8 mouse cellular contexts compared by ENCODE assay signal in genomic region chr11:51658705-51659104, GRCm38 (mm10). TPM values are rescaled to one million over a fixed set of nuclear protein-coding genes. Genes with fewer than 3 reads are reported as not detected.
DNase-seq lines count a peak whose midpoint lies in the region; ATAC-seq lines count a peak whose summit lies in the region.

No protein-coding gene starts in this region.

- H3K4me1 ChIP-seq in neural tube, embryonic 13.5 days (replicated peaks), result peaks cover 12% of the 10 kb centered on the region

- H3K9me3 ChIP-seq in neural tube, embryonic 13.5 days, result no peaks in the 10 kb centered on the region

- H3K4me2 ChIP-seq in neural tube, embryonic 13.5 days, result no peak overlapping the region

- DNase-seq in adrenal gland, adult (ENCODE audit: inconsistent age in 2 of 2, low spot score in 1 of 2), result peak; percentile 62 to 76
- DNase-seq in adrenal gland, postnatal 4 days (ENCODE audit: low spot score in 2 of 2), result no peak
- DNase-seq in neural tube, embryonic 10.5 days (ENCODE audit: extremely low spot score, low spot score), result no peak
- DNase-seq in kidney, adult 18-20 months, result peak; percentile 85
- no peak for DNase-seq in spleen, postnatal 36 days (ENCODE audit: low spot score in 2 of 2)
- DNase-seq in layer of hippocampus, adult 18-20 months (ENCODE audit: low spot score in 2 of 2), result no peak

- H3K36me3 ChIP-seq in neural tube, embryonic 13.5 days, result no peaks in the 10 kb centered on the region

- 50% methylated on average over 6 of the region's 6 CpGs for WGBS in neural tube, embryonic 13.5 days

- H3K4me3 ChIP-seq in neural tube, embryonic 13.5 days, result no peak overlapping the region

- peak; percentile 82 for ATAC-seq in neural tube, embryonic 13.5 days (ENCODE audit: low read depth)
- peak; percentile 43; the same call in 1 of the 2 replicates for ATAC-seq in megakaryocyte, adult 5-6 weeks (ENCODE audit: poor library complexity, severe bottlenecking)

- H3K27ac ChIP-seq in neural tube, embryonic 13.5 days (replicated peaks), result peak overlapping the region; percentile 57

- no peak overlapping the region for H3K9ac ChIP-seq in neural tube, embryonic 13.5 days

- H3K27me3 ChIP-seq in neural tube, embryonic 13.5 days, result no peaks in the 10 kb centered on the region

RNA-seq across cellular contexts. Expression of gene D930048N14Rik, which starts 8.0 kb away (rescaled TPM):
- 1 to 10 TPM; 3.5 to 4.1 TPM for total RNA-seq in adrenal gland, postnatal 4 days (2021)
- polyA plus RNA-seq in neural tube, embryonic 13.5 days (2015; fragmentation: Nextera tagmentation; extraction: Ambion mirVana), result 0.64 and 0.96 TPM in 2 replicates
- 0.33 and 0.43 TPM in 2 replicates for total RNA-seq in megakaryocyte, adult 5-6 weeks (2015)
- 0.26 TPM in 1 of 2 replicates, not detected in the other for total RNA-seq in megakaryocyte, adult 5-6 weeks (2017)
- 1 to 10 TPM; 1.4 to 1.9 TPM for total RNA-seq in layer of hippocampus, adult 18-20 months (2021)

RNA-seq across cellular contexts. Expression of gene N4bp3, which starts 8.1 kb away (rescaled TPM):
- total RNA-seq in adrenal gland, postnatal 4 days (2021), result 10 to 100 TPM; 19.8 to 26.5 TPM
- polyA plus RNA-seq in neural tube, embryonic 13.5 days (2015; fragmentation: Nextera tagmentation; extraction: Ambion mirVana), result 14.1 and 15.2 TPM in 2 replicates
- total RNA-seq in megakaryocyte, adult 5-6 weeks (2015), result 0.80 and 1.3 TPM in 2 replicates
- total RNA-seq in megakaryocyte, adult 5-6 weeks (2017), result 0.45 and 2.9 TPM in 2 replicates
- 10 to 100 TPM; 14.5 to 18.4 TPM for total RNA-seq in layer of hippocampus, adult 18-20 months (2021)

RNA-seq across cellular contexts. Expression of gene Rmnd5b, which starts 23.0 kb away (rescaled TPM):
- total RNA-seq in adrenal gland, postnatal 4 days (2021), result 10 to 100 TPM; 41.5 to 50.0 TPM
- 71.8 and 74.5 TPM in 2 replicates for polyA plus RNA-seq in neural tube, embryonic 13.5 days (2015; fragmentation: Nextera tagmentation; extraction: Ambion mirVana)
- total RNA-seq in megakaryocyte, adult 5-6 weeks (2015), result 50.8 and 63.1 TPM in 2 replicates
- total RNA-seq in megakaryocyte, adult 5-6 weeks (2017), result 19.2 and 35.5 TPM in 2 replicates
- 10 to 100 TPM; 54.3 to 63.1 TPM for total RNA-seq in layer of hippocampus, adult 18-20 months (2021)

RNA-seq across cellular contexts. Expression of gene 0610009B22Rik, which starts 30.0 kb away (rescaled TPM):
- total RNA-seq in adrenal gland, postnatal 4 days (2021), result 10 to 100 TPM; 44.8 to 45.4 TPM
- 125 and 136 TPM in 2 replicates for polyA plus RNA-seq in neural tube, embryonic 13.5 days (2015; fragmentation: Nextera tagmentation; extraction: Ambion mirVana)
- 25.9 and 30.3 TPM in 2 replicates for total RNA-seq in megakaryocyte, adult 5-6 weeks (2015)
- total RNA-seq in megakaryocyte, adult 5-6 weeks (2017), result 14.7 and 18.4 TPM in 2 replicates
- 10 to 100 TPM; 36.9 to 43.3 TPM for total RNA-seq in layer of hippocampus, adult 18-20 months (2021)

RNA-seq across cellular contexts. Expression of gene Nhp2, which starts 39.2 kb away (rescaled TPM):
- total RNA-seq in adrenal gland, postnatal 4 days (2021), result 10 to 100 TPM; 73.2 to 74.9 TPM
- 96.4 and 106 TPM in 2 replicates for polyA plus RNA-seq in neural tube, embryonic 13.5 days (2015; fragmentation: Nextera tagmentation; extraction: Ambion mirVana)
- 45.3 and 50.5 TPM in 2 replicates for total RNA-seq in megakaryocyte, adult 5-6 weeks (2015)
- total RNA-seq in megakaryocyte, adult 5-6 weeks (2017), result 38.1 and 52.6 TPM in 2 replicates
- total RNA-seq in layer of hippocampus, adult 18-20 months (2021), result 10 to 100 TPM; 41.5 to 46.1 TPM

Comparison
In these comparisons a context has a peak if more than half of its experiments do, and no peak if none do; other contexts are left out.
1. DNase-seq: peak in adrenal gland, adult (2 of 2) and kidney, adult 18-20 months (single experiment); none in adrenal gland, postnatal 4 days (0 of 2), neural tube, embryonic 10.5 days (single experiment), spleen, postnatal 36 days (0 of 2) and layer of hippocampus, adult 18-20 months (0 of 2).
2. RNA of gene N4bp3, which starts 8.1 kb away (total RNA-seq): 19.8 to 26.5 TPM in adrenal gland, postnatal 4 days and 14.5 to 18.4 TPM in layer of hippocampus, adult 18-20 months; 0.45 to 2.9 TPM in megakaryocyte, adult 5-6 weeks; every median in the first group is over 4 times any median in the second.